Mouse (Mus musculus) stomach, postnatal 0 days (tissue): ENCODE measurements around the gene Ppt2. TPM values are rescaled to one million over a fixed set of nuclear protein-coding genes. Genes with fewer than 3 reads are reported as not detected.

Source experiments
- ATAC-seq: fragments of 200-750 bp; cut with Nextera tagmentation; 2 replicates; pipeline ENCODE4 v1.8.0; 2017; ENCODE audit not compliant: low FRiP score, low TSS enrichment
- DNase-seq: peaks from one replicate; pipeline ENCODE4 v3.0.0-alpha.2; 2016; ENCODE audit warnings: low spot score
- H3K27ac ChIP-seq: fragments of 300-500 bp; sonication (generic); replicated peaks from 2 replicates; pipeline ENCODE4 v1.5.1; 2014; ENCODE audit warnings: mild to moderate bottlenecking, control low read depth
- H3K27me3 ChIP-seq: fragments of 300-500 bp; sonication (generic); 2 replicates; pipeline ENCODE4 v1.6.1; 2014; ENCODE audit warnings: low read length; ENCODE audit not compliant: control insufficient read depth, insufficient read depth
- H3K36me3 ChIP-seq: fragments of 300-500 bp; sonication (generic); 2 replicates; pipeline ENCODE4 v1.6.1; 2014; ENCODE audit warnings: low read length, mixed read lengths; ENCODE audit not compliant: control insufficient read depth, insufficient read depth
- H3K4me1 ChIP-seq: fragments of 300-500 bp; sonication (generic); replicated peaks from 2 replicates; pipeline ENCODE4 v1.6.1; 2014; ENCODE audit warnings: antibody characterized with exemption; ENCODE audit not compliant: control insufficient read depth, insufficient read depth
- H3K4me2 ChIP-seq: fragments of 300-500 bp; sonication (generic); replicated peaks from 2 replicates; pipeline ENCODE4 v1.6.1; 2014; ENCODE audit warnings: low read depth, mild to moderate bottlenecking, control low read depth, moderate library complexity
- H3K4me3 ChIP-seq: fragments of 300-500 bp; sonication (generic); 2 replicates; pipeline ENCODE4 v1.5.1; 2014; ENCODE audit warnings: low read depth, low read length, control low read depth
- H3K9ac ChIP-seq: fragments of 300-500 bp; sonication (generic); 2 replicates; pipeline ENCODE4 v1.6.1; 2014; ENCODE audit warnings: mild to moderate bottlenecking, low read length, control low read depth, mixed read lengths
- H3K9me3 ChIP-seq: fragments of 300-500 bp; sonication (generic); 2 replicates; pipeline ENCODE4 v1.6.1; 2016; ENCODE audit warnings: low read length; ENCODE audit not compliant: control insufficient read depth
- CTCF ChIP-seq: IDR thresholded peaks from 2 replicates; pipeline ENCODE4 v1.5.1; 2016; ENCODE audit warnings: antibody characterized with exemption, low read depth, mild to moderate bottlenecking, moderate library complexity
- EP300 ChIP-seq: optimal IDR thresholded peaks from 2 replicates; pipeline ENCODE3; 2016; ENCODE audit warnings: antibody characterized with exemption
- WGBS: fragments of 180-500 bp; shearing (Covaris S2); extraction: QIAGEN DNeasy Blood & Tissue Kit; methylation state at CpG from one replicate; pipeline ENCODE4 v1.1.7; 2014; 5-methylcytosine and 5-hydroxymethylcytosine counted together
- polyA plus RNA-seq: library from polyadenylated mRNA; unstranded; fragments of >200 nt; fragmentation: Nextera tagmentation; extraction: Ambion mirVana; gene quantifications from 2 replicates; pipeline ENCODE4 v1.2.1, GENCODE M21; 2015

Gene Ppt2
- polyA plus RNA-seq = 16.5 and 18.7 TPM in 2 replicates

DNA sequence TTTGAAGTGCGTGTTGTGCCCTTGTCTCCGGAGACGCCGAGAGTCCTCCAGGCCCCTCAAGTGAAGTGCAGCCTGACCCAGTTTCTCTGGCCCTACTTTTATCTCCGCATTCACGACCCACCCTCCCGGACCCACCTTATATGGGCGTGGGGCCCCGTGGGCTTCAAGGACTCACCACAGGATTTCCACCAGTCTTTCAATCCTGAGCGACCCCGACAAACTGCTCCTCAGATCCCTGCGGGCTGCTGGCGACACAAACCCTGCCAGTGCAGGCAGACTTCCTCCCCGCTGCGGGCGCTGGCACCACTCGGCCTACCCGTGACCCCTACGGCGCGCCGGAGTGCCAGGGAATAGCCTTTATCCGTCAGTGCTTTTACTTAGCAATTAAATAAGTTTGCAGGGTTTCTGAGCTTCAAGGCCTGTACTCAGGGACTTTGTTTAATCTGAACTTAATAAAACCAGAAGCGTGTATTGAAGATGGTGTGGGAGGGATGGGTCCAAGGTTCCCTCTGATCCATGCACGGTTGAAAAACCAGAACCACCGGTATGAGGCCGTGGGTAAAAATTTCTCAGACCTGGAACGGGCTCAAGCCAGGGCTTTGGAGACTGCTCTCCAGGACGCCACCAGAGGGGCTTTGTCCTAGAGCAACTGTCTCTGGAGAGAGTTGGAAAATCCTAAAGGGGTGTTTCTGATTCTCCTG, at the start of gene Ppt2:
Gene Ppt2, minus strand, starts transcription at position 568 of the 701 bp plus-strand sequence.
- ATAC-seq = peak; percentile 3; the same call in 1 of the 2 replicates

DNA sequence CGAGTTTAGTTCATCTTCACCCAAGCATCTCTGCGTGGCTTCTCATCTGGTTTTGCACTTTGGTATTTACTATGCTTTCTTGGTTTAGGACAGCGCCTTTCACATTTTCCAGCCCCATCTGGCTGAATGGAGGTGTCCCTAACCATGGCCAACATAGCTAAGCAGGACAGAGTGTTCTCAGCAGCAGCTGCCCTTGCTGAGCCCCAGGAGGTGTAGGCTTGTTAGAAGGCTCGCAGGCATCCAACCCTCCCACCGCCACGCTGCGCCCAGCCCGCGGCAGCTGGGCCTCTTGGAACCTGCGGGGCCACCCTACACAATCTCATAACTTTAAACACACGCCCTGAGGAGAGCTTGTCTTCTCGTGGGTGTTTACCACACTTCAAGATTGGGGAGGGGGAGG, 48.4 kb upstream of the Ppt2 start:
- Histone ChIP-seq H3K9ac (no peak overlapping the region), H3K9me3 (no peaks in the 10 kb centered on the region), H3K27me3 (peaks cover 3% of the 10 kb centered on the region; the same call in 1 of the 2 replicates), H3K4me2 (no peak overlapping the region), H3K27ac (no peak overlapping the region; the same call in 1 of the 2 replicates), H3K4me3 (no peak overlapping the region), H3K36me3 (no peaks in the 10 kb centered on the region), H3K4me1 (no peaks in the 10 kb centered on the region; the same call in 1 of the 2 replicates)
- TF ChIP-seq EP300 = no peak
- no peak for TF ChIP-seq CTCF
- 56% methylated on average over 12 of the region's 12 CpGs for WGBS
- ATAC-seq (no peak), DNase-seq (no peak)

More for the DNA sequence above, at the start of gene Ppt2:
- Histone ChIP-seq H3K4me2 (peak within 1 kb of the TSS; percentile 93), H3K4me1 (peaks cover 22% of the 10 kb centered on the region), H3K27ac (peak within 1 kb of the TSS; percentile 97), H3K27me3 (0 out of 2 replicates have a peak, but pooled peaks cover 2% of the 10 kb centered on the region), H3K9ac (peak within 1 kb of the TSS; percentile 70), H3K9me3 (no peaks in the 10 kb centered on the region), H3K36me3 (no peaks in the 10 kb centered on the region; the same call in 1 of the 2 replicates), H3K4me3 (peak within 1 kb of the TSS; percentile 67)
- DNase-seq = peak; percentile 64
- 2% methylated on average over 29 of the region's 29 CpGs for WGBS
- no peak for TF ChIP-seq EP300
- TF ChIP-seq CTCF = 0 out of 2 replicates have a peak, but pooled peaks have one; percentile 12

DNA sequence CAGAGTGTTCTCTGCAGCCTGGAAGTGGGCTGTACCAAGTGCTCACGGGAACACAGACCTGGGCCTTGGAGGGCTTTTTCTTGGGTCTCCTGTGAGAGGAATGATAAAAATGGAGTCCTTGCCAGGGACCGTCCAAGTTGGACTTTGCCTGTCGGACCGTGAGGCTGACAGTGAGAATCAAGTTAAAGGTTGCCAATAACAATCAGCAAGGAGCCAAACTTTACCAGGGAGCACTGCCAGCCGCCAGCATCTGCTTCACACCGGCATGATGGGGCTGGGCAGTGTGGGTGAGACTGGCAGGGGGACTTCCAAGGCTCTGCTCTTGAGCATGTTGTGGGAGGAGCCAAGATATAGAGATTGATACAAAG, 47.8 kb upstream of the Ppt2 start:
- 72% methylated on average over 6 of the region's 6 CpGs for WGBS
- DNase-seq (no peak), ATAC-seq (no peak)
- TF ChIP-seq CTCF (no peak), EP300 (no peak)
- Histone ChIP-seq H3K9ac (no peak overlapping the region), H3K4me2 (no peak overlapping the region), H3K4me3 (no peak overlapping the region), H3K36me3 (no peaks in the 10 kb centered on the region), H3K27ac (peak overlapping the region; percentile 84), H3K9me3 (no peaks in the 10 kb centered on the region), H3K4me1 (peaks cover 3% of the 10 kb centered on the region; the same call in 1 of the 2 replicates), H3K27me3 (peaks cover 4% of the 10 kb centered on the region; the same call in 1 of the 2 replicates)

DNA sequence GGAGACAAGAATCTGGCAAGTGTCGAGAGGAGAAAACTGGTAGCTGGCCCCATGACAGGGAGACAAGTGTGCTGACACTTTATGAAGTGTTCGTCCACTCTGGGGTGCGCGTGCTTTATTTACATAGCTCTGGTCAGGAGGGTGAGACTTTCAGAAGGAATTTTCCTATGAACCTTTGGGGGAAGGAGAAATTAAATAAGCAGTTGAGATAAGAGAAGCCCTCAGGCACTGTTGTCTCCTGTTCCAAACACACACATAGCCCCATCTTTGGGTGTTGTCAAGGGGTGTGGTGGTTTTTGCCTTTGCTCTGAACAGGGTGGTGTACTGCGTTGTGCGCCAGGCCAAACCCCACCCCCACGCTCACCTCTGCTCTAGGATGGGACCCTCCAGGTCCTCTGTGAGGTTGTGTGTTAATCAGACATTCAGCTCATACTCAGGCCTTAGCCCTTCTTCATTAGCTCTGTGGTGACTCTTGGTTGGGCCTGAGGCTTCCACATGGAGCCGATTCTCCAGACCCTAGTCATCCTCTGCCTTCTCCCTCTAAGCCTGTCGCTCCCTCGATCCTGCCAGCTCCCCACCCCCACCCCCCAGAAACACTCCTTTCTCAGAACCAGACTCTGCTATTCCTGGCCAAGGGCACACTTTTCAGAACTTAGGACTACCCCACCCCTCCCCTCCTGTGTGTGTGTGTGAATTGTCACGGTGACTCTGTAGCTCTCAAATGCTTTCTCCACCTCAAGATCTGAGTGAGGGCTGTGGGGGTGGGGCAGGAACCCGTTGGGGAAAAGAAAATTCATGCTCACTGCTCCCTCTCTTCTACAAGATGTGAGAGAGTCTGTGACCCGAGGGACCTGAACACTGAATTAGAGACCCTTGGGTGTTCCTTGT, 47.1 kb upstream of the Ppt2 start:
- Histone ChIP-seq H3K4me3 (no peak overlapping the region), H3K27ac (peak overlapping the region; percentile 84), H3K4me1 (peaks cover 3% of the 10 kb centered on the region; the same call in 1 of the 2 replicates), H3K4me2 (no peak overlapping the region), H3K9me3 (no peaks in the 10 kb centered on the region), H3K9ac (no peak overlapping the region), H3K27me3 (peaks cover 9% of the 10 kb centered on the region; the same call in 1 of the 2 replicates), H3K36me3 (no peaks in the 10 kb centered on the region)
- WGBS = 37% methylated on average over 13 of the region's 13 CpGs
- TF ChIP-seq CTCF = no peak
- TF ChIP-seq EP300 = no peak
- DNase-seq = no peak
- peak; percentile 18; the same call in 1 of the 2 replicates for ATAC-seq

DNA sequence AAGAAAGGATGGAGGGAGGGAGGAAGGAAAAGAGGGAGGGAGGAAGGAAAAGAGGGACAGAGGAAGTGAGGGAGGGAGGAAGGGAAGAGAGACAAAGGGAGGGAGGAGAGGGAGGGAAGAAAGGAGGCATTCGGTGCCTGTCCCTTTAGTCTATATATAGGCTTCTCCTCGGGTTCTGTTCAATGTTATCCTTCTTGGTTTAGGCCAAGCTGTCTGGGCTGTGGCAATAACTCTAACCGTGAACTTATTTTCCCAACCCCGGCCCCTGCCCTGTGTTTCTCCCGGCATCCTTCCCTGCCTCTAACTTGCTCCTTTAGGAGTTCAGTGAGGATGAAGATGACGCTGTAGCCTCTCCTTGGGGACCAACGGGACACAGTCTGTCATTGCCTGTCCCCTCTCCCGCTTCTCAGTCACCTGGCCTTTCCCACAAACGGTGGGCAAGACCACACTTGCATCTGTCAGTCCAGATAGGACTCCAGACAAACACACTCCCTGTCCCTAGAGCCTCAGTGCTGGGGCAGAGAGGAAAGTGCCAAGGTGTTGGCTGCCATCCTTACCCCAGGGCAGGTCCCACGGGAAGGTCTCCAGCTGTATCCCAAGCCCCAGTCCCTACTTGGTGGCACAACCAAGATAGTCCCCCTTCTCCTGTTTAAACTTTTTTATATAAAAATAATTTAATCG, 46.4 kb upstream of the Ppt2 start:
- Histone ChIP-seq H3K4me1 (peaks cover 3% of the 10 kb centered on the region; the same call in 1 of the 2 replicates), H3K9ac (no peak overlapping the region), H3K4me3 (no peak overlapping the region), H3K4me2 (no peak overlapping the region), H3K27me3 (peaks cover 9% of the 10 kb centered on the region; the same call in 1 of the 2 replicates), H3K9me3 (no peaks in the 10 kb centered on the region), H3K27ac (peak overlapping the region; percentile 84), H3K36me3 (no peaks in the 10 kb centered on the region)
- DNase-seq (no peak), ATAC-seq (peak; percentile 52; the same call in 1 of the 2 replicates)
- WGBS = 38% methylated on average over 11 of the region's 11 CpGs
- no peak for TF ChIP-seq CTCF
- no peak for TF ChIP-seq EP300
